Mouse (Mus musculus): ENCODE data around the gene 2210017I01Rik. TPM values are rescaled to one million over a fixed set of nuclear protein-coding genes. Genes with fewer than 3 reads are reported as not detected.

2210017I01Rik gene
- polyA plus RNA-seq, 1 experiment from 2014 or later, result not detected

- H3K4me2 ChIP-seq (ENCODE audit: low read depth, low read length), result no peak overlapping the region
- no peaks in the 10 kb centered on the region for H3K9me3 ChIP-seq (replicated peaks; ENCODE audit: control insufficient read depth, low read length)
- no peak for DNase-seq (ENCODE audit: low spot score)
- no peak for ATAC-seq (replicated peaks; ENCODE audit: insufficient number of reproducible peaks, low FRiP score, low TSS enrichment, low read depth)
- H3K4me1 ChIP-seq (ENCODE audit: control insufficient read depth, insufficient read depth, low read length), result no peaks in the 10 kb centered on the region
- H3K27ac ChIP-seq (replicated peaks; ENCODE audit: low read depth, low read length), result no peak overlapping the region
- H3K36me3 ChIP-seq (replicated peaks; ENCODE audit: control insufficient read depth, insufficient read depth, low read depth, low read length), result no peaks in the 10 kb centered on the region
- WGBS, result 66% methylated on average over 1 of the region's 1 CpGs
- no peaks in the 10 kb centered on the region for H3K27me3 ChIP-seq (ENCODE audit: control insufficient read depth, insufficient read depth, low read length)
- no peak overlapping the region for H3K4me3 ChIP-seq (ENCODE audit: low read depth, low read length)
- H3K9ac ChIP-seq (replicated peaks; ENCODE audit: low read length), result no peak overlapping the region
Measured at GRCm38 (mm10) chr3:92579508-92579907, 27.8 kb downstream of the 2210017I01Rik start.

- Histone ChIP-seq H3K4me3 (ENCODE audit: low read depth, low read length) (no peak overlapping the region), H3K4me1 (ENCODE audit: control insufficient read depth, insufficient read depth, low read length) (no peaks in the 10 kb centered on the region), H3K9ac (replicated peaks; ENCODE audit: low read length) (no peak overlapping the region), H3K27me3 (ENCODE audit: control insufficient read depth, insufficient read depth, low read length) (no peaks in the 10 kb centered on the region), H3K4me2 (ENCODE audit: low read depth, low read length) (no peak overlapping the region), H3K36me3 (replicated peaks; ENCODE audit: control insufficient read depth, insufficient read depth, low read depth, low read length) (no peaks in the 10 kb centered on the region), H3K27ac (replicated peaks; ENCODE audit: low read depth, low read length) (no peak overlapping the region), H3K9me3 (replicated peaks; ENCODE audit: control insufficient read depth, low read length) (no peaks in the 10 kb centered on the region)
- WGBS, result 77% methylated on average over 4 of the region's 4 CpGs
- no peak for ATAC-seq (replicated peaks; ENCODE audit: insufficient number of reproducible peaks, low FRiP score, low TSS enrichment, low read depth)
- DNase-seq (ENCODE audit: low spot score), result no peak
Measured at GRCm38 (mm10) chr3:92578652-92579413, 28.5 kb downstream of the 2210017I01Rik start.

- H3K9me3 ChIP-seq (replicated peaks; ENCODE audit: control insufficient read depth, low read length), result no peaks in the 10 kb centered on the region
- ATAC-seq (replicated peaks; ENCODE audit: insufficient number of reproducible peaks, low FRiP score, low TSS enrichment, low read depth), result no peak
- DNase-seq (ENCODE audit: low spot score), result no peak
- H3K9ac ChIP-seq (replicated peaks; ENCODE audit: low read length), result no peak within 1 kb of the TSS
- H3K4me1 ChIP-seq (ENCODE audit: control insufficient read depth, insufficient read depth, low read length), result no peaks in the 10 kb centered on the region
- WGBS, result 70% methylated on average over 1 of the region's 1 CpGs
- H3K36me3 ChIP-seq (replicated peaks; ENCODE audit: control insufficient read depth, insufficient read depth, low read depth, low read length), result no peaks in the 10 kb centered on the region
- no peak within 1 kb of the TSS for H3K4me2 ChIP-seq (ENCODE audit: low read depth, low read length)
- no peak within 1 kb of the TSS for H3K4me3 ChIP-seq (ENCODE audit: low read depth, low read length)
- no peaks in the 10 kb centered on the region for H3K27me3 ChIP-seq (ENCODE audit: control insufficient read depth, insufficient read depth, low read length)
- H3K27ac ChIP-seq (replicated peaks; ENCODE audit: low read depth, low read length), result no peak within 1 kb of the TSS
Measured at GRCm38 (mm10) chr3:92573449-92574041, 33.7 kb downstream of the 2210017I01Rik start, which contains the start of gene Ivl. Gene Ivl, minus strand, starts transcription at chr3:92573735.

GRCm38 (mm10) chr3:92572514-92573155, 34.7 kb downstream of the 2210017I01Rik start:
- no peaks in the 10 kb centered on the region for H3K36me3 ChIP-seq (replicated peaks; ENCODE audit: control insufficient read depth, insufficient read depth, low read depth, low read length)
- no peaks in the 10 kb centered on the region for H3K27me3 ChIP-seq (ENCODE audit: control insufficient read depth, insufficient read depth, low read length)
- H3K4me2 ChIP-seq (ENCODE audit: low read depth, low read length), result no peak overlapping the region
- H3K9ac ChIP-seq (replicated peaks; ENCODE audit: low read length), result no peak overlapping the region
- H3K27ac ChIP-seq (replicated peaks; ENCODE audit: low read depth, low read length), result no peak overlapping the region
- H3K4me3 ChIP-seq (ENCODE audit: low read depth, low read length), result no peak overlapping the region
- H3K9me3 ChIP-seq (replicated peaks; ENCODE audit: control insufficient read depth, low read length), result no peaks in the 10 kb centered on the region
- ATAC-seq (replicated peaks; ENCODE audit: insufficient number of reproducible peaks, low FRiP score, low TSS enrichment, low read depth) (no peak), DNase-seq (ENCODE audit: low spot score) (no peak)
- WGBS, result 64% methylated on average over 2 of the region's 2 CpGs
- H3K4me1 ChIP-seq (ENCODE audit: control insufficient read depth, insufficient read depth, low read length), result no peaks in the 10 kb centered on the region

- Histone ChIP-seq H3K4me1 (ENCODE audit: control insufficient read depth, insufficient read depth, low read length) (no peaks in the 10 kb centered on the region), H3K27ac (replicated peaks; ENCODE audit: low read depth, low read length) (no peak overlapping the region), H3K9me3 (replicated peaks; ENCODE audit: control insufficient read depth, low read length) (no peaks in the 10 kb centered on the region), H3K27me3 (ENCODE audit: control insufficient read depth, insufficient read depth, low read length) (no peaks in the 10 kb centered on the region), H3K36me3 (replicated peaks; ENCODE audit: control insufficient read depth, insufficient read depth, low read depth, low read length) (no peaks in the 10 kb centered on the region), H3K4me3 (ENCODE audit: low read depth, low read length) (no peak overlapping the region), H3K4me2 (ENCODE audit: low read depth, low read length) (no peak overlapping the region), H3K9ac (replicated peaks; ENCODE audit: low read length) (no peak overlapping the region)
- ATAC-seq (replicated peaks; ENCODE audit: insufficient number of reproducible peaks, low FRiP score, low TSS enrichment, low read depth) (no peak), DNase-seq (ENCODE audit: low spot score) (no peak)
- WGBS, result 89% methylated on average over 2 of the region's 2 CpGs
Measured at GRCm38 (mm10) chr3:92568752-92569151, 38.5 kb downstream of the 2210017I01Rik start.

- H3K27ac ChIP-seq (replicated peaks; ENCODE audit: low read depth, low read length), result no peak overlapping the region
- H3K4me3 ChIP-seq (ENCODE audit: low read depth, low read length), result no peak overlapping the region
- no peaks in the 10 kb centered on the region for H3K27me3 ChIP-seq (ENCODE audit: control insufficient read depth, insufficient read depth, low read length)
- no peak for DNase-seq (ENCODE audit: low spot score)
- H3K36me3 ChIP-seq (replicated peaks; ENCODE audit: control insufficient read depth, insufficient read depth, low read depth, low read length), result no peaks in the 10 kb centered on the region
- ATAC-seq (replicated peaks; ENCODE audit: insufficient number of reproducible peaks, low FRiP score, low TSS enrichment, low read depth), result no peak
- no peaks in the 10 kb centered on the region for H3K4me1 ChIP-seq (ENCODE audit: control insufficient read depth, insufficient read depth, low read length)
- no peak overlapping the region for H3K4me2 ChIP-seq (ENCODE audit: low read depth, low read length)
- H3K9me3 ChIP-seq (replicated peaks; ENCODE audit: control insufficient read depth, low read length), result no peaks in the 10 kb centered on the region
- no peak overlapping the region for H3K9ac ChIP-seq (replicated peaks; ENCODE audit: low read length)
Measured at GRCm38 (mm10) chr3:92565418-92565817, 41.9 kb downstream of the 2210017I01Rik start.

Other genes starting within 250 kb of the 2210017I01Rik start
- gene Sprr2f, start 242.3 kb downstream of the 2210017I01Rik start, polyA plus RNA-seq (2014; fragmentation: Nextera tagmentation; extraction: Ambion mirVana), result not detected in 2 replicates
- not detected in 2 replicates for gene Sprr2h, start 221.8 kb downstream of the 2210017I01Rik start, polyA plus RNA-seq (2014; fragmentation: Nextera tagmentation; extraction: Ambion mirVana)
- gene Sprr2i, start 199.5 kb downstream of the 2210017I01Rik start, polyA plus RNA-seq (2014; fragmentation: Nextera tagmentation; extraction: Ambion mirVana), result not detected in 2 replicates
- gene Sprr2j-ps, start 189.4 kb downstream of the 2210017I01Rik start, polyA plus RNA-seq (2014; fragmentation: Nextera tagmentation; extraction: Ambion mirVana), result not detected in 2 replicates
- 5.4 and 6.7 TPM in 2 replicates for gene Gm9774, start 178.1 kb downstream of the 2210017I01Rik start, polyA plus RNA-seq (2014; fragmentation: Nextera tagmentation; extraction: Ambion mirVana)
- not detected in 2 replicates for gene Sprr2k, start 174.9 kb downstream of the 2210017I01Rik start, polyA plus RNA-seq (2014; fragmentation: Nextera tagmentation; extraction: Ambion mirVana)
- gene Sprr1b, start 168.7 kb downstream of the 2210017I01Rik start, polyA plus RNA-seq (2014; fragmentation: Nextera tagmentation; extraction: Ambion mirVana), result not detected in 2 replicates
- not detected in 2 replicates for gene Sprr3, start 148.8 kb downstream of the 2210017I01Rik start, polyA plus RNA-seq (2014; fragmentation: Nextera tagmentation; extraction: Ambion mirVana)
- gene Sprr1a, start 121.6 kb downstream of the 2210017I01Rik start, polyA plus RNA-seq (2014; fragmentation: Nextera tagmentation; extraction: Ambion mirVana), result 0.36 TPM in 1 of 2 replicates, not detected in the other
- gene Sprr4, start 107.0 kb downstream of the 2210017I01Rik start, polyA plus RNA-seq (2014; fragmentation: Nextera tagmentation; extraction: Ambion mirVana), result not detected in 2 replicates
- not detected in 2 replicates for gene 2310046K23Rik, start 73.0 kb downstream of the 2210017I01Rik start, polyA plus RNA-seq (2014; fragmentation: Nextera tagmentation; extraction: Ambion mirVana)
- 0.17 TPM in 1 of 2 replicates, not detected in the other for gene Ivl, start 33.8 kb downstream of the 2210017I01Rik start, polyA plus RNA-seq (2014; fragmentation: Nextera tagmentation; extraction: Ambion mirVana)
- gene Smcp, start 18.5 kb downstream of the 2210017I01Rik start, polyA plus RNA-seq (2014; fragmentation: Nextera tagmentation; extraction: Ambion mirVana), result not detected in 2 replicates
- gene Lce6a, start 14.2 kb upstream of the 2210017I01Rik start, polyA plus RNA-seq (2014; fragmentation: Nextera tagmentation; extraction: Ambion mirVana), result not detected in 2 replicates
- gene Lce1a1, start 40.8 kb upstream of the 2210017I01Rik start, polyA plus RNA-seq (2014; fragmentation: Nextera tagmentation; extraction: Ambion mirVana), result not detected in 2 replicates
- gene Lce1b, start 49.4 kb upstream of the 2210017I01Rik start, polyA plus RNA-seq (2014; fragmentation: Nextera tagmentation; extraction: Ambion mirVana), result not detected in 2 replicates
- gene Lce1a2, start 62.8 kb upstream of the 2210017I01Rik start, polyA plus RNA-seq (2014; fragmentation: Nextera tagmentation; extraction: Ambion mirVana), result not detected in 2 replicates
- not detected in 2 replicates for gene Lce1c, start 71.8 kb upstream of the 2210017I01Rik start, polyA plus RNA-seq (2014; fragmentation: Nextera tagmentation; extraction: Ambion mirVana)
- gene Lce1d, start 79.7 kb upstream of the 2210017I01Rik start, polyA plus RNA-seq (2014; fragmentation: Nextera tagmentation; extraction: Ambion mirVana), result not detected in 2 replicates
- not detected in 2 replicates for gene Lce1e, start 101.6 kb upstream of the 2210017I01Rik start, polyA plus RNA-seq (2014; fragmentation: Nextera tagmentation; extraction: Ambion mirVana)
- gene Lce1f, start 112.9 kb upstream of the 2210017I01Rik start, polyA plus RNA-seq (2014; fragmentation: Nextera tagmentation; extraction: Ambion mirVana), result not detected in 2 replicates
- not detected in 2 replicates for gene Gm38119, start 131.6 kb upstream of the 2210017I01Rik start, polyA plus RNA-seq (2014; fragmentation: Nextera tagmentation; extraction: Ambion mirVana)
- gene Lce1g, start 144.8 kb upstream of the 2210017I01Rik start, polyA plus RNA-seq (2014; fragmentation: Nextera tagmentation; extraction: Ambion mirVana), result not detected in 2 replicates
- gene Lce1h, start 157.6 kb upstream of the 2210017I01Rik start, polyA plus RNA-seq (2014; fragmentation: Nextera tagmentation; extraction: Ambion mirVana), result not detected in 2 replicates
- gene Lce1i, start 171.4 kb upstream of the 2210017I01Rik start, polyA plus RNA-seq (2014; fragmentation: Nextera tagmentation; extraction: Ambion mirVana), result not detected in 2 replicates
- not detected in 2 replicates for gene Lce1j, start 183.0 kb upstream of the 2210017I01Rik start, polyA plus RNA-seq (2014; fragmentation: Nextera tagmentation; extraction: Ambion mirVana)
- not detected in 2 replicates for gene Lce1k, start 200.4 kb upstream of the 2210017I01Rik start, polyA plus RNA-seq (2014; fragmentation: Nextera tagmentation; extraction: Ambion mirVana)
- not detected in 2 replicates for gene Kprp, start 219.8 kb upstream of the 2210017I01Rik start, polyA plus RNA-seq (2014; fragmentation: Nextera tagmentation; extraction: Ambion mirVana)
- not detected in 2 replicates for gene Lce1l, start 243.8 kb upstream of the 2210017I01Rik start, polyA plus RNA-seq (2014; fragmentation: Nextera tagmentation; extraction: Ambion mirVana)

Measured in embryonic facial prominence, embryonic 11.5 days (tissue).